Mouse (Mus musculus) small intestine, adult 2 months (tissue): ENCODE measurements around the gene Vmn1r5.
"Not testable (repeated sequence)": the region's sequence is repeated elsewhere in the genome, so short reads cannot be mapped to it uniquely, and the experiment has no call there.

Experiments used
- CTCF ChIP-seq: fragments of 200-500 bp; IDR thresholded peaks from 2 replicates; pipeline ENCODE4 v1.5.1; 2012; ENCODE audit warnings: low read depth, mild to moderate bottlenecking, control low read depth, inconsistent platforms, low read length, moderate library complexity, mixed read lengths; ENCODE audit not compliant: insufficient replicate concordance, insufficient read length; ENCODE audit errors: extremely low read depth
- POLR2A ChIP-seq: fragments of 200-500 bp; IDR thresholded peaks from 2 replicates; pipeline ENCODE4 v1.6.1; 2012; ENCODE audit warnings: low read depth, mild to moderate bottlenecking, control low read depth, inconsistent platforms, low read length, moderate library complexity

DNA sequence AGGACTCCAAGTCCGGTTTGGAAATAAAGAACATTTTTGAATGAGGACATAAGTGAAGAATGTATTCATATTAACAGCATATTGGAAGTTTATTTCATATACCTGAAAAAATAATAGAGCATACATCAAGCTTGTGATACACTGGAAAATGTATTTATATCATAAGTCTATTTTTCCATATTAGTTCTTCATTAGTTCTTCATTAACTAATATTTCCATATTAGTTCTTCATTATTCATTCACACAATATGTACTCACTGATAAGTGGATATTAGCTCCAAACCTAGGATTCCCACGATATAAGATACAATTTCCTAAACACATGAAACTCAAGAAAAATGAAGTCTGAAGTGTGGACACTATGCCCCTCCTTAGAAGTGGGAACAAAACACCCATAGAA, 55.2 kb downstream of the Vmn1r5 start, which contains the start of gene Vmn1r7:
- TF ChIP-seq CTCF, POLR2A: not testable (repeated sequence)
